Mouse (Mus musculus) adrenal gland, postnatal 4 days (tissue): ENCODE data around the gene Tmem208. TPM values are rescaled to one million over a fixed set of nuclear protein-coding genes. Genes with fewer than 3 reads are reported as not detected.
"Not testable (repeated sequence)": the region's sequence is repeated elsewhere in the genome, so short reads cannot be mapped to it uniquely, and the experiment has no call there.

Experiments
- DNase-seq, 2 experiments: peaks; one replicate each; pipeline ENCODE4 v3.0.0; 2021 to 2022; ENCODE audit warnings: low spot score in 2 of 2, mixed read lengths in 2 of 2
- long read RNA-seq, 2 experiments: library from polyadenylated mRNA; stranded (forward); transcript quantifications; one replicate each; pipeline ENCODE4 v2.0.0; 2021
- total RNA-seq, 2 experiments: library from RNA; stranded (reverse); gene quantifications; 2 replicates each; pipeline ENCODE4 v1.2.3; 2021

Gene Tmem208
- total RNA-seq = 10 to 100 TPM; 48.5 to 49.2 TPM
- long read RNA-seq, experiment 1, transcript Tmem208-204 (5 exons, 895 nt) = minor isoform, 8 of 43 reads
- long read RNA-seq, experiment 1, transcript Tmem208-201 (6 exons, 785 nt) = major isoform, 28 of 43 reads
- long read RNA-seq, experiment 1, partial matches to known transcripts = 4 of 43 reads
- long read RNA-seq, experiment 1, other reads (novel, unspliced or antisense) = 1 of 43 reads
- long read RNA-seq, experiment 2, transcript Tmem208-204 (5 exons, 895 nt) = minor isoform, 14 of 56 reads
- long read RNA-seq, experiment 2, transcript Tmem208-201 (6 exons, 785 nt) = major isoform, 27 of 56 reads
- long read RNA-seq, experiment 2, partial matches to known transcripts = 9 of 56 reads
- long read RNA-seq, experiment 2, other reads (novel, unspliced or antisense) = 5 of 56 reads

GRCm38 (mm10) chr8:105326141-105326672, at the start of gene Tmem208, which contains the start of gene Lrrc29:
Gene Tmem208 (plus strand): TSS chr8:105326354.
Gene Lrrc29 (minus strand): TSS chr8:105326278.
- peak; percentile 83 to 96 for DNase-seq

- peak; percentile 56 to 62 for DNase-seq
These were observed 47.2 kb upstream of the Tmem208 start for GRCm38 (mm10) chr8:105278911-105279334.

- DNase-seq = no peak
These were observed 45.6 kb upstream of the Tmem208 start for GRCm38 (mm10) chr8:105280567-105280966.

- no peak for DNase-seq
These were observed 44.3 kb upstream of the Tmem208 start for GRCm38 (mm10) chr8:105281821-105282220.

- DNase-seq = no peak
These were observed 43.9 kb upstream of the Tmem208 start for GRCm38 (mm10) chr8:105282239-105282638.

GRCm38 (mm10) chr8:105283074-105283473, 43.1 kb upstream of the Tmem208 start:
- no peak for DNase-seq

GRCm38 (mm10) chr8:105285514-105285913, 40.6 kb upstream of the Tmem208 start:
- no peak for DNase-seq

- DNase-seq = no peak
These were observed 39.2 kb upstream of the Tmem208 start for GRCm38 (mm10) chr8:105286907-105287306.

- no peak for DNase-seq
These were observed 37.9 kb upstream of the Tmem208 start for GRCm38 (mm10) chr8:105288231-105288630.

GRCm38 (mm10) chr8:105288958-105289732, 37.0 kb upstream of the Tmem208 start:
- DNase-seq = peak; percentile 78 to 85

- DNase-seq = no peak
These were observed 36.2 kb upstream of the Tmem208 start, which contains the start of gene 4931428F04Rik for GRCm38 (mm10) chr8:105289805-105290460. Gene 4931428F04Rik (minus strand): TSS chr8:105289864.

GRCm38 (mm10) chr8:105290554-105291314, 35.4 kb upstream of the Tmem208 start:
- DNase-seq = peak; percentile 64 to 87

- not testable (repeated sequence) for DNase-seq
These were observed 34.8 kb upstream of the Tmem208 start for GRCm38 (mm10) chr8:105291364-105291763.

GRCm38 (mm10) chr8:105291802-105292201, 34.4 kb upstream of the Tmem208 start:
- not testable (repeated sequence) for DNase-seq

- no peak for DNase-seq
These were observed 33.7 kb upstream of the Tmem208 start for GRCm38 (mm10) chr8:105292471-105292870.

- no peak for DNase-seq
These were observed 32.7 kb upstream of the Tmem208 start for GRCm38 (mm10) chr8:105293405-105293804.

- DNase-seq = no peak
These were observed 31.4 kb upstream of the Tmem208 start for GRCm38 (mm10) chr8:105294776-105295175.

GRCm38 (mm10) chr8:105295256-105295655, 30.9 kb upstream of the Tmem208 start:
- no peak for DNase-seq

GRCm38 (mm10) chr8:105295895-105296573, 30.1 kb upstream of the Tmem208 start, which contains the start of gene Exoc3l:
Gene Exoc3l (minus strand): TSS chr8:105296101.
- DNase-seq = no peak
